Mouse (Mus musculus) heart, postnatal 0 days (tissue): ENCODE data around the gene Itga10. TPM values are rescaled to one million over a fixed set of nuclear protein-coding genes. Genes with fewer than 3 reads are reported as not detected.

Experiments
- ATAC-seq: fragments of 200-750 bp; cut with Nextera tagmentation; 2 replicates; pipeline ENCODE4 v1.8.0; 2017; ENCODE audit warnings: low read depth, moderate number of reproducible peaks, moderate library complexity; ENCODE audit not compliant: insufficient read depth
- DNase-seq: peaks from one replicate; pipeline ENCODE4 v3.0.0-alpha.2; 2016; ENCODE audit warnings: low spot score
- H3K27ac ChIP-seq: fragments of 300-500 bp; sonication (generic); 2 replicates; pipeline ENCODE4 v1.5.1; 2014; ENCODE audit warnings: low read depth, mild to moderate bottlenecking
- H3K27me3 ChIP-seq: fragments of 300-500 bp; sonication (generic); 2 replicates; pipeline ENCODE4 v1.6.1; 2014; ENCODE audit warnings: low read length, mixed read lengths; ENCODE audit not compliant: control insufficient read depth, insufficient read depth
- H3K36me3 ChIP-seq: fragments of 300-500 bp; sonication (generic); replicated peaks from 2 replicates; pipeline ENCODE4 v1.6.1; 2014; ENCODE audit warnings: low read length, mixed read lengths; ENCODE audit not compliant: control insufficient read depth, insufficient read depth
- H3K4me1 ChIP-seq: fragments of 300-500 bp; sonication (generic); 2 replicates; pipeline ENCODE4 v1.6.1; 2014; ENCODE audit warnings: antibody characterized with exemption; ENCODE audit not compliant: control insufficient read depth, insufficient read depth
- H3K4me2 ChIP-seq: fragments of 300-500 bp; sonication (generic); 2 replicates; pipeline ENCODE4 v1.6.1; 2014; ENCODE audit warnings: low read depth, mild to moderate bottlenecking, low read length, moderate library complexity
- H3K4me3 ChIP-seq: fragments of 300-500 bp; sonication (generic); 2 replicates; pipeline ENCODE4 v1.5.1; 2014; ENCODE audit warnings: low read depth, low read length
- H3K9ac ChIP-seq: fragments of 300-500 bp; sonication (generic); replicated peaks from 2 replicates; pipeline ENCODE4 v1.6.1; 2014; ENCODE audit warnings: low read depth, low read length, mixed read lengths
- H3K9me3 ChIP-seq: fragments of 300-500 bp; sonication (generic); replicated peaks from 2 replicates; pipeline ENCODE4 v1.6.1; 2016; ENCODE audit warnings: low read length; ENCODE audit not compliant: control insufficient read depth
- CTCF ChIP-seq: IDR thresholded peaks from 2 replicates; pipeline ENCODE4 v1.5.1; 2016; ENCODE audit warnings: antibody characterized with exemption, control low read depth, low read depth
- EP300 ChIP-seq: IDR thresholded peaks from 2 replicates; pipeline ENCODE4 v1.6.1; 2016; ENCODE audit warnings: antibody characterized with exemption, low read depth
- WGBS: fragments of 180-500 bp; shearing (Covaris S2); extraction: QIAGEN DNeasy Blood & Tissue Kit; methylation state at CpG from one replicate; pipeline ENCODE4 v1.1.7; 2014; 5-methylcytosine and 5-hydroxymethylcytosine counted together
- polyA plus RNA-seq: library from polyadenylated mRNA; unstranded; fragments of >200 nt; fragmentation: Nextera tagmentation; extraction: Ambion mirVana; gene quantifications from 2 replicates; pipeline ENCODE4 v1.2.1, GENCODE M21; 2015
- total RNA-seq: library from RNA; depleted of rRNA; stranded (reverse); fragments of >200 nt; gene quantifications from 2 replicates; pipeline ENCODE4 v1.2.3, GENCODE M21; 2014; ENCODE audit warnings: low replicate concordance

The Itga10 gene
- total and polyA plus RNA-seq, 2 experiments from 2014 or later = 0.45 to 4.2 TPM

GRCm38 (mm10) chr3:96634928-96635879 is 10.2 kb upstream of the Itga10 start, which contains the start of the genes Pex11b and Gm42957:
Pex11b (plus strand) TSS chr3:96635376.
Gm42957 (plus strand) TSS chr3:96635474.
- WGBS = 2% methylated on average over 57 of the region's 60 CpGs
- H3K27ac ChIP-seq = peak within 1 kb of the TSS; percentile 83
- peak within 1 kb of the TSS; percentile 96 for H3K9ac ChIP-seq
- DNase-seq (peak; percentile 81), ATAC-seq (peak; percentile 87)
- H3K4me1 ChIP-seq = peaks cover 18% of the 10 kb centered on the region
- H3K4me2 ChIP-seq = peak within 1 kb of the TSS; percentile 91
- H3K9me3 ChIP-seq = no peaks in the 10 kb centered on the region
- TF ChIP-seq EP300 (no peak), CTCF (peak; percentile 49)
- H3K27me3 ChIP-seq = no peaks in the 10 kb centered on the region
- H3K36me3 ChIP-seq = peaks cover 36% of the 10 kb centered on the region
- peak within 1 kb of the TSS; percentile 80 for H3K4me3 ChIP-seq

GRCm38 (mm10) chr3:96635906-96636305 is 9.5 kb upstream of the Itga10 start:
- no peaks in the 10 kb centered on the region for H3K27me3 ChIP-seq
- no peak for TF ChIP-seq EP300
- no peak for TF ChIP-seq CTCF
- ATAC-seq (no peak), DNase-seq (no peak)
- H3K4me3 ChIP-seq = peak overlapping the region; percentile 80
- peak overlapping the region; percentile 91 for H3K4me2 ChIP-seq
- H3K27ac ChIP-seq = peak overlapping the region; percentile 83
- 7% methylated on average over 15 of the region's 15 CpGs for WGBS
- H3K9ac ChIP-seq = peak overlapping the region; percentile 96
- peaks cover 37% of the 10 kb centered on the region for H3K36me3 ChIP-seq
- peaks cover 11% of the 10 kb centered on the region; the same call in 1 of the 2 replicates for H3K4me1 ChIP-seq
- no peaks in the 10 kb centered on the region for H3K9me3 ChIP-seq

- no peak overlapping the region for H3K27ac ChIP-seq
- ATAC-seq = no peak
Measured at GRCm38 (mm10) chr3:96636448-96636847, 8.9 kb upstream of the Itga10 start.

GRCm38 (mm10) chr3:96639219-96639618 is 6.2 kb upstream of the Itga10 start:
- peaks cover 25% of the 10 kb centered on the region for H3K36me3 ChIP-seq
- no peaks in the 10 kb centered on the region for H3K9me3 ChIP-seq
- H3K27ac ChIP-seq = no peak overlapping the region
- no peaks in the 10 kb centered on the region for H3K27me3 ChIP-seq
- 75% methylated on average over 1 of the region's 1 CpGs for WGBS
- no peak for ATAC-seq
- no peak overlapping the region for H3K9ac ChIP-seq
- no peak for DNase-seq
- TF ChIP-seq CTCF = peak; percentile 60
- no peak for TF ChIP-seq EP300
- peaks cover 10% of the 10 kb centered on the region; the same call in 1 of the 2 replicates for H3K4me1 ChIP-seq
- no peak overlapping the region for H3K4me2 ChIP-seq
- no peak overlapping the region for H3K4me3 ChIP-seq

More at GRCm38 (mm10) chr3:96636448-96636847, 8.9 kb upstream of the Itga10 start:
- H3K27me3 ChIP-seq = no peaks in the 10 kb centered on the region
- H3K9ac ChIP-seq = peak overlapping the region; percentile 96; the same call in 1 of the 2 replicates
- TF ChIP-seq EP300 (no peak), CTCF (no peak)
- peaks cover 10% of the 10 kb centered on the region; the same call in 1 of the 2 replicates for H3K4me1 ChIP-seq
- 62% methylated on average over 11 of the region's 11 CpGs for WGBS
- H3K36me3 ChIP-seq = peaks cover 35% of the 10 kb centered on the region
- DNase-seq = no peak
- H3K9me3 ChIP-seq = no peaks in the 10 kb centered on the region
- H3K4me2 ChIP-seq = peak overlapping the region; percentile 91
- peak overlapping the region; percentile 80 for H3K4me3 ChIP-seq

GRCm38 (mm10) chr3:96647365-96647764 is 2.0 kb downstream of the Itga10 start:
- no peak overlapping the region for H3K4me3 ChIP-seq
- WGBS = 83% methylated on average over 3 of the region's 3 CpGs
- DNase-seq = no peak
- no peak overlapping the region for H3K4me2 ChIP-seq
- ATAC-seq = no peak
- no peak overlapping the region for H3K27ac ChIP-seq
- no peaks in the 10 kb centered on the region for H3K9me3 ChIP-seq
- TF ChIP-seq CTCF = no peak
- TF ChIP-seq EP300 = no peak
- H3K36me3 ChIP-seq = peaks cover 17% of the 10 kb centered on the region
- H3K27me3 ChIP-seq = no peaks in the 10 kb centered on the region
- no peak overlapping the region for H3K9ac ChIP-seq
- no peaks in the 10 kb centered on the region for H3K4me1 ChIP-seq
